Mouse (Mus musculus) kidney, adult 2 months (tissue): ENCODE results near the gene Ctnna2.

Experiments
- CTCF ChIP-seq: fragments of 200-500 bp; conservative IDR thresholded peaks from 2 replicates; pipeline ENCODE4 v1.5.1; 2011; ENCODE audit warnings: low read depth, mild to moderate bottlenecking, control low read depth, low read length, moderate library complexity, mixed read lengths; ENCODE audit not compliant: insufficient read depth, insufficient read length
- POLR2A ChIP-seq: fragments of 200-500 bp; IDR thresholded peaks from one replicate; pipeline ENCODE4 v1.6.1; 2011; ENCODE audit warnings: low read depth, low read length, control low read depth

DNA sequence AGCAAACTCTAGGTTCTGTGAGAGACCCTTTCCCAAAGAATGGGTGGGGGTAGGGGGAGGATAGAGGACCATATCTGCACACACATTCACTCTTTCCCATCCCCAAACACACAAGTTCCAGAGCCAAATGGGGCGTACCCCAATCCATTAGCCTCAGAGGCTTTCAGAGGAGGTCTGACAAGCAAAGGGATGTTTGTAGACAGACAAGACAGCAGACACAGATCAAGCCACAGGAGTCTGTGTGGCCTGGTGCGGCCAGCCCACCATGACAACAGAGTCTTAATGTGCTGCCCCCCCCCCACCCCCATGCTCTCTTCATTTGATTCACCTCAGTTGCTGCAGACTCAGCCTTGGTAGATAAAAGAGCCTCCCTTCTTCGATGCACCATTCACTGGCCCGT, 764.2 kb downstream of the Ctnna2 start:
- no peak for TF ChIP-seq CTCF
- TF ChIP-seq POLR2A = no peak
